Mouse (Mus musculus) cerebellum, postnatal 14 days (tissue): ENCODE results near the gene Kmt2b.

ENCODE experiments used
- DNase-seq, 2 experiments: peaks; one replicate each; pipeline ENCODE4 v3.0.0; 2021; ENCODE audit warnings: mixed read lengths in 2 of 2

Kmt2b gene

DNA sequence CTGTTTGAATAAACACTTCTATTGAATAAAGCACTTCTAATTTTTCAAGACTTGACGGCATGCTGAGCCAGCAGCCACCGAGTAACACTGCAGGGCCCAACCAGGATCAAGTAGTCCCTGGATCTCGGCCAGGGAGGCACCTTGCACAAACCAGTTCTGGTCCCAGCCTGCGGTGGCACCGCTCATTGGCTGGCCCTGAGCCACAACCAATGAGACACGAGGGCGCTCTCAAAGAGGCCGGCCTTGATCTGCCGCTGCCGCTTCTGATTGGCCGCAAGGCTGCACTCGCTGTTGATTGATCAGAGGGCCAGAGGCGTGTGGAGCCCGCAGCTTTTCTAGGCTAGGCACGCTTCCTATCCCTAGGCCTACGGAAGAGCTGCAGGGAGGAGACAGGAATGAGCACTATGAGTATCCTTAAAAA, 11.4 kb upstream of the Kmt2b start:
- DNase-seq: peak; percentile 98

DNA sequence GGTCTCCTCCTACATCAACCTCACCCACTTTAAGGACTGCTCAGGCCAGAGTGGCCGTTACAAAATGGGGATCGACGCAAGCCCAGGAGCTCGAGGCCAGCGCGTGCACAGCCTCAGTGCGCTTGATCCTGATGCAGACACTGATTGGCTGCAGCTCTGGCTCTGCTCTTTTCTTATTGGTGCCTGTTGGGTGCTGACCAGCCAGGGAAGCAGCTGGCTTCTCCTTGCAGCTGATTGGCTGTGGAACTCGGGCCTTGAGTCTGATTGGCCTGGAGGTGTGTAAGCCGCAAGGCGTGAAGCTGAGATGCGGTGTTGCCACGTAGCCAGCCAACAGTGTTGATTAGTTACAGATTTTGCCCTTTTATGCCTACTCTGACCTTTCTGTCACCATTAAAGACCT, 10.3 kb upstream of the Kmt2b start, which contains the start of gene Zbtb32:
TSS of gene Zbtb32 (minus strand) at position 124 of the 400 bp plus-strand sequence.
- DNase-seq: no peak

DNA sequence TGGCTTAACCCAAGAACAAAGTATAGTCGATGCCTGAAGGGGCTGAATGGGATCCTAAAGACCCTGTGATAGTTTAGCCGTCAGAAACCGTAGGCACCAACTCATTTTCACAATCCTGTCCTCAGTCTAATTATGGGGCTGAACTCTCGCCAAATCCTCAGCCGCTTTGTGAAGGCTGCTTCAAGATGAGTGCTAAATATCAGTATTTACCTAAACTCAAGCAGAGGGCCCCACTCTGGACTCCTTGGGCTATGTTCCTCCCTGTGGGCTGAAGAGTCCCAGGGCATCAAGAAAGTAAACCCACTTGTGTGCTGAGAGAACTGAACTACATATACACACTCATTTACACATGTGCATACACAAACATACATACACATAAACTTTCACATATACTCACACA, 8.3 kb upstream of the Kmt2b start:
- DNase-seq: no peak

DNA sequence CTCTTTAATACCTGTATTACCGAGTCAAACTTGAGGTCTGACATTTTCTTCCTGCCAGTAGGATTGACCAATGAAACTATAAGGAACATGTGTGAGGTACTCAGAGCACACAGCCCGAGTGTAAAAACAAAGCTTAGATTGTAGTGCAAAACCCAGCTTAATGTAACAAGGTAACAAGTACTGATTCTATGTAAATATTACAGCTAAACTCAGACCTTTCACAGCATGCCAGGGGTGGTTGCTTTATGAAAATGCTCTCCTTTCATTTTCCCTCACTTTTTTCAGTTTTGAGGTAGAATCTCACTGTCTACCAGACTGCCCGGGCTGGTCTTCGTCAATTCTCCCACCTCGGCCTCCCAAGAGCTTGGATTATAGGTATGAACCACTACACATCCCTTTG, 7.6 kb upstream of the Kmt2b start:
- DNase-seq: no peak

DNA sequence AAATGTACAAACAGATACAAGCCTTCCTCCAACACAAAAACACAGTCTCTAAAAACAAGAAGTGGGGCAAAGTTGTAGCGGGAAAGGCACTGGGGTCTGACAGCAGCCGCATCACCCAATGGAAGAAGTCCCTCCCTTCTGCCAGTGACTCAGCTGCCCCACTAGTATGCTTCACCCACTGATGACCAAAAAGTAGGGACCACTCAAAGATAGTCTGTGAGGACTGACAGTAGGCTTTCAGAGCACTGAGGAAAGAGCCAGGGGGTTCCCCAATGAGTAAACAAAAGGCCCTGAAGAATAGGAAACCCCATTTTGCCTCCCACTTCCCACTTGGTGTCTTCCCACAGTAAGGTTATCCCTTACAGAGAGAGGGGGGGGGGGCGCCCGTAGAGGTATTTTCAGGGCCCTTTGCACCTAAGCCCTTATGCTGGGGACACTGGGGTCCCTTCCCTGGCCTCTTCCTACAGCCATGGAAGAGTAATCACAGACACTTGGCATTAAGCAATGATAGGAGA, 6.0 kb upstream of the Kmt2b start:
- no peak for DNase-seq

DNA sequence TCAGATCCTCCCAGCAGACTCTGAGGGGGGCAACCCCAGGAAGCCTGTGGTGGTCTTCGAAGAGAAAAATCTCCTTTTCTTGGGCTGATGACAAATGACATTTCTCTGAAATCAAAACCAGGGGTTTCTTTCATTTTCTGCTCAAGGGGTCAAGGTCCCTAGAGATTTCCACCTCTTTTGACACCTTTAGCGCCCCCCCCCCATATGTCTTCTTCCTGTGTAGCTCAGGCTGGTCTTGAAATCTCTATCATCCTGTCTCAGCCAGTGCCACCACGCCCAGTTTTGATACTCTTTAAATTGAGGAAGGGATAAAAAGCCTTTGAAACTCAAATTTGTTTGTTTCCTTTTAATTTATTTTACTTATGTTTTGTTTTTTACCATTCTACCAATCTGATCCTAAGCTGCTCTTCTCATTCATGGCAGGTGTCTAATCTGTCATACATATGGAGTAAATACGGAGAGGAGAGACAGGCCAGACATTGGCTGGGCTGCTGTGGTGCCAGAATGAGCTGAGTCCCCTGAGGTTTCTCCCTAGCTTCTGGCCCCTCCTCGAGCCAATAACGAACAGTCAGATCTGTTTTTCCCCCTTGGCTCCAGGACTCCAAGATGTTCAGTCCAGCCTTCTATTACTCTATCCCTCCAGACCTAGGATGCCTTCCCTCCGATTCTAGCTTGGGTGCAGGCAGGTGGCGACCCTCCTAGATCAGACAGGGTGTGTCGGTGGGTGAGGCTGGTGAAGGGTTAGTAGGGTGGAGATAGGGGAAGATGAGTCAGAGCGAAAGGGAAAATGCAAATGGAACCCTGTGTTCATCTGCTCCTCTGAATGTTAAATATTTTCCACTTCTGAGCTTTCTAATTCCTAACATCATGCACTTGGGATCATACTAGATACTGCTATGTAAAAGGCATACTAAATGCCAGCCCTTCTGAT, 5.3 kb upstream of the Kmt2b start:
- DNase-seq: peak in 1 of 2 experiments; percentile 4

DNA sequence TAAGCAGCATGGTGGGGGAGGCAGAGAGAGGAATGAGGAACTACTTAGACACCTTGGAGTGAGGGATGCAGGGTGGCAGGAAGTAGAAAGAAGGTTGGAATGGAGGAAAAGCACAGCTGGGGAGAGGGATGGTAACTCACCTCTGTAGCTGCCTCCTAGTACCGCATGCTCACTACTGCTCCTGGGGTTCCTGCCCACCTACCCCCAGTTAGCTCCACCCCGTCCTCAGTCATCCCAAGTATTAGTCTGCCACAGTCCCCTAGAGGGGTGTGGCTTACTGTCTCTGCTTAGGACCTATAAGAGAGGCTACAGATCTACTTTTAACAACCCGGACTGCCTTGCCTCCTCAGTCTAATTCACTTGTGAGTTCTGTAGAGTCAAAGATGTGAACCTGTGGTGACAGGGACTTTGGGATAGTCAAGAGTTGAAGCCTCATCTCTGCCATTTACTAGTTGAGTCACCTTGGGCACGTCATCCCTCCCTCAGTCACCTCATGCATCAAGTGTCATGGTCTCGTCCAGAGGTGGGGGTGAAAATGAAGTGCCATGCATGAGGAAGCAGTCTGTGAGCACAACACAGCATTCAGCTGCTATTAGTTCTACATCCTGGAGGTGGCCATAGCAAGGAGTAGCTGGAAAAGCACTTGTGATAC, 4.4 kb upstream of the Kmt2b start:
- DNase-seq: no peak

DNA sequence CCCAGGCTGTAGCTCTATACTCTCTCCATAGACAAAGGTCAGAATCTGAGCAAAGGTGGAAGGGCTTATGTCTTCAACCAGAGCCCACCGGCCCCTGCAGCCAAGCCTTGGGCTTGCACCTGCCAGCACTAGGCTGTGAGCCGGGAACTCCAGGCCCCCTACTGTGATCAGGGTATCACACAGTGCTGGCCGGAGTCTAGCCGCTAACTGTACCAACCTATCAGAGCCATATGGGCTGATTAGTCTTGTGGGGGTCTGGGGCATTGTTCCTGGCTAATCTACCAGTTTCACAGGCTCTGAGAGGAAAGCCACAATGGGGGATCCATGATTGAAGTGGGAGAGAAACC, 3.1 kb upstream of the Kmt2b start:
- no peak for DNase-seq

DNA sequence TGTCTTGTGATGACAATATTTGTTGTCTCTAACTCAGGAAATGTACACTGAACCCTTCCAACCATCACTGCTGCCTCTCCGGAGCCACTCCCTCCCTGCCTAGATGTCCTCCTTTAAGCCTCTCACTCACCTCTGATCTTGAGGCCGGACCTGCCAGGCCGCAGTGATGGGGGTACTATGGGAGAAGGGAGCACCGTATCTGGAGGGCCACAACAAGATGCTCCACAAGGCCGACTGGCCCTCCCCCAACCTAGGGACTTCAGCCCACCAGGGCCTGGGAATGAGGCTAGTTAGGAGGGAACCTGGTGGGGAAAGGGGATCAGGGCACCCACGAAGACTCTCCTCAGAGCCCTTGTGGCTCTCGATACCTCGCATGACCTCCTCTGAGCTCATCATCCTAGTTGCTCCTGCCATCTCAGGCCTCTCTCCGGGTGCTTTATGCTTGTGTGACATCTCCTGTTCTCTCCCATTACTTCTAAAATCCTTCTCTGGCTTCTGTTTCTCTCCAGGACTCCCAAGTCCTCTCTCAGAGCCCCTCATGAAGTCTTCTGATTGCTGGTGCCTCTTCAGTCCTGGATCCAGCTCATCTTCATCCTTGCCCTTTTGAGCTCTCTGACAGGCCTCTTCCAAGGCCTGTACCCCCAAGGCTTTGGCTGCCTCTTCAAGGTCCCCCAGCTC, 2.5 kb upstream of the Kmt2b start:
- DNase-seq: no peak

DNA sequence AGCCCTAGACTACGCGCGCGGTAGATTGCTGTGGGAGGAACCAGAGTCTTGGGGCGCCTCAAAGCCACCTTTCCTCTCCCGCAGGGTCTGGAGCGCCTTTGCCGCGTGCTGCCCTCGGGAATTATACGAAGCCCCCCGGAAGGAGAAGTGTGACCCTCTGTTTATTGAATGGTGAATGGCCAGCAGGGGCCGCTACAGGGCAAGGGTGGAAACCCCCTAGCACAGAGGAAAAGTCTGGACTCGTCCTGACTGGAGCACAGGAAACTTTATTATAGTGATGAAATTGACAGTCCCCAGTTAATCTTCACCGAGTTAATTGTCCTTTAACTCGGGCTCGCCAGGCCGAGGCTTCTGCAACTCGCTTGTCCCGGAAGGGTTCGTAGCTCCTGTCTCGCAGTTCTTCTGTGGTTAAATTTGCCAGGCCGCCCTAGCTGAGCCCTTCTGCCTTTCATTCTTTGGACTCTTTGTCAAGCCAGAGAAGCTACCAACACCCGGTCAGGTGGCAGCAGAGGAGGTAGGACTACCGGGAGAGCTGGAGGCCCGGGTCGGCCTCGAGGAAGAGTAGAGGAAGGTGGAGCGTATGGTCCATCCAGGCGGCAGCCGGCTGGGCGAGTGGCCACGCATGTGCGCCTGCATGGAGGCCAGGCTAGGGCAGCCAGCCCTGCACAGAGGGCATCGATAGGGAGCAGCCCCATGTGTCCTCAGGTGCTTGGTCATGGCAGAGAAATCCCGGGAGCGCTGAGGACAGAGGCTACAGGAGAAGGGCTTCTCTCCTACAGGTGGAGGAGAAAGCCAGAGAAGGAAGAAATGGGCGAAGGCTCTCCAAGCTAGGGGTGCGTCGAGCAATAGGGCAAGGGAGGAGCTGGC, 1.1 kb upstream of the Kmt2b start:
- DNase-seq: peak; percentile 92 to 96

DNA sequence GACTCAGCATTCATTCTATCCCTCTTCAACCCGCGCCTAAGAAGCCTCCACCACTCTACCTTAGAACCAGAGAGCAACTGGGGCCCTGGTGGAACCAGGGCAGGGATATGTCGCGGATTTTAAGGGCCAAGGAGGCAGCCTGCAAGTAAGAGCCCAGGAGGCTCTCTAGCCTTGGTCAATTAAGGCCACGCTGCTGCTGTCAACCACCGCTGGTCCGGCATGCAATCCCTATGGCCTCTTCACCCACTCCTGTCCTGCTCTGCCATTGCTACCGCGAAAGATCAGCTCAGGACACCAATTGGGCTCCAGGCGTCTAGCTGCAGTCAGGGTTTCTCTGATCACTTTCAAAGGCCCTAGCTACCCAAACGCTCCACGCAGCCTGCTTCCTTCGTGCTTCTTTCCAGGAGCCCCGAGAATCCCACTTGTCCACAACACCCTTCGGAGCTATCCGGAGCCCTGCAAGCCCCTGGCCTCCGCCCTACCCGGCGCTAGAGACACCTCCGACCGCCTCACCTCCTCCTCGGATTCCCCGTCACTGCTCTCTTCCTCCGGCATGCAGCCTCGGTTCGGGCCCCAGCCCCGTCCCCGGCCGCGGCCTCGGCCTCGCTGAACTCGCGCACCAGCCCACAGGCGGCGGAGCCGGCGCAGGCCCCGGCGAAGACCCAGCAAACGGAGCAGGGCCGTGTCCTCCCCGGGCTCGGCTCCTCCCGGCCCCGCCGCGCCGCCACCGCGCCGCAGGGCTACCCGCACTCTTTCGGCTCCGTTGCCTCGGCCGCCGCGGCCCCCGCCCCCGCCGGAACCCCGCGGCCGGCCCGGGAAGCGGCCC, 471 bp downstream of the Kmt2b start:
- peak; percentile 67 to 74 for DNase-seq

DNA sequence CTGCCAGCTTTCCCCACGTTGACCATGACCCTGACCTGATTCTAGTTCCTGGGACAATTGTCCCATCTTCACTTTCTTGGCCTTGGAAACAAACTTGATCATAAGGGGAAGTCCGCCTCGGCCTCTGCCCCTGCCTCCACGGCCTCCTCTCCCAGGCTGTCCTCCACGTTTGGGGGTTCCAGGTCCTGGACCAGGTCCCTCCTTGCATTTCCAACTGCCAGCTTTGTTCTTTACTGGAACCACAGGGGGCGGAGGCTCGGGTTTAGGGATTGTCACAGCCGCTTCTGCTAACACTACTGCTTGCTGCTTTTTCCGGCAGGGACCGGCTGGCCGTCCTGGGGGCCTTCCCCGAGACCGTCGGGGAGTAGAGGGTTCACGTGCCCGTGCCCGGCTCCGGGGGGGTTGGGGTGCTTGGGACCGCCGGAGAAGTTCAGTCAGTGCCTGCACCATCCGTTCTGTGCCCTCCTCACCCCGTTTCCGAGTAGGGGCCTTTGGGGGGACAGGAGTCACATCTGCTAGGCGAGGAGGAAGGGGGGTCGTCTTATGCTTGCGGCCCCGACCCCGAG, 2.0 kb downstream of the Kmt2b start:
- peak in 1 of 2 experiments; percentile 40 for DNase-seq

DNA sequence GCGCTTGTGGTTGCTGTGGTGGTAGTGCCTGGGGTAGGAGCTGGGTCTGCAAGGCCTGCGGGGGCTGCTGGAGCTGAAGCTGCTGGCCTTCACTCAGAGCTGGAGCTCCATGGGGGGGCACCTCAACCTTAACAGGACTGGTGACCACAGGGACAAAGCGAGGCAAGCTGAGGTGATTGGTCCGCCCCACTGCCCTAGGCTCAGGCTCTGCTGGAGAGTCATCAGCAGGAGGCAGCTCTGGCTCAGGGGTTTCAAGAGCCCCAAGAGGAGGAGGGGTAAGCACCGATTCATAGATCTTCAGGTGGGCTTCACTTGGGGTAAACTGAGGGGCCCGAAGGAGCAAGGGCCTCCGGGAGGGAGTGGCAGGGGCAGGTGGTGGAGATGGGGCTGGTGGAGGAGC, 3.4 kb downstream of the Kmt2b start:
- no peak for DNase-seq

DNA sequence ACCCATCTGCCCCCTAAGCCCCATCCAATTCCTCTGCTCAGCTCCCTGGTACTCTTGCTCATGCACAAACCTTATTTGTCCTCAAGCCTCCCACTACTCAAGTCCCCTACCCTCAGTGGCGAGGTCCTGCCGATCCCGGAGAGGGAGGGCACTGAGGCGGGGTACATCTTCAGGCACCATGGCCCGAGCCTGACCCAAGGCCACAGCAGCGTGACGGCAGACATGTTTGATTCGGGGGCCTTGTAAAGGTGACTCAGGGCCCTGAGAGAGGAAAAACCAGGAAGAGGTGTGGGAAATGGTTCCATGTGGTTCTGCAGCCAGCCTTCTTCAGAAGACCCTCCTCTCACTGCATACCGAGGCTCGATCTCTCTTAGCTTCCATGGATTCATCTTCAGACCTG, 4.2 kb downstream of the Kmt2b start:
- DNase-seq: no peak

DNA sequence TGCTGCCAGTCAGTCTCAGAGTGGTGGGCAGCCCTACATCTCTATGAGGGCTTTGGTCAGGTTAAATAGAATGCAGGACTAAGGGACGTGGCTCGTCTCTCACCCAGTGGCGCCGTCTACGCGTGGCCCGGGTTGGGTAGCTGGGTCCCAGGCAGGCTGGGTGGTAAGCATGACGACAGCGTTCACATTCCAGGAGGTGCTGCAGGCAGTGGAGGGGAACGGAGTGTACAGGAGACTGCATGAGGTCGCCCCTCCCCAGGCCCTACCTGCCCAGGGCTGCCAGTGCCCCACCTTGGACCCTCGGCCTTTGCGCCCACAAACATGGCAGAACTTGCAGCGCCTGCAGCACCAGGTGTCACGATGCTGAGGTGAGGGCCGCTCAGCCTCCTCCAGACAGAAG, 7.0 kb downstream of the Kmt2b start:
- peak in 1 of 2 experiments; percentile 10 for DNase-seq

DNA sequence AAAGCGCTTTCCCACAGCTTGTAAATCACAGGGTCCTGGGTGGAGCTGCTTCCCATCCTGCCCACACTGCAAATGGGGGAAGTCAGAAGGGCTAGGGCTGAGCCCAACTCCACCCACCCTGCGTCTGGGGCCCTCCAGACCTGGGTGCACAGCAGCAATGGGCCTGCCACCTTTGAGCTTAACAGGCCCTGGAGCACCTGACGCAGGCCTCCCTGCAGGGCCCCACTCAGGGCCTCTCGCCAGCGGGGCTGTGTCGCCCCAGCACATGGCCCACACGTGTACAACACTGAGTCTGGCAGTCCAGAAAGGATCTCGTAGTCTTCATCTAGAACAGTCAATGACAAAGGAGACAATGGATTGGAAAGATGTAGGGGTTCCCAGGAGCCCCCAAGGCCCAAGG, 8.6 kb downstream of the Kmt2b start:
- DNase-seq: no peak

DNA sequence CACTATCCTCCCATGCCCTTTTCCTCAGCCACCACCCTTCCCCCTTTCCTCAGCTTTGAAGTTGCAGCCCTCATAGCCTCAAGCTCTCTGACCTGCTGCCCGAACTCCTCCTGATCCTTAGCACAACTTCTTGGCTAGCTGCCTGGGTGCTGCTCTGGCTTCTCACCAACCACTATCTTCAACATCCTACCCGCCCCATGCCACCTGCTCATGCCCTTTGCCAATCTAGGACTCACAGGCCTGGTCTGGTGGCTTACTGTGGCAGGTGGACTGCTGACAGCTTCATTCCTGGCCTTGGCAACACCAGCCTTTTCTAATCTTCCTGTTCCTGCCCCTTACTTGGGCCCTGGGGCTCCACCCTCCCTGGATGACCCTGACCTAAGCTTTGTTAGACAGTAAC, 15.6 kb downstream of the Kmt2b start:
- DNase-seq: peak; percentile 86 to 90

DNA sequence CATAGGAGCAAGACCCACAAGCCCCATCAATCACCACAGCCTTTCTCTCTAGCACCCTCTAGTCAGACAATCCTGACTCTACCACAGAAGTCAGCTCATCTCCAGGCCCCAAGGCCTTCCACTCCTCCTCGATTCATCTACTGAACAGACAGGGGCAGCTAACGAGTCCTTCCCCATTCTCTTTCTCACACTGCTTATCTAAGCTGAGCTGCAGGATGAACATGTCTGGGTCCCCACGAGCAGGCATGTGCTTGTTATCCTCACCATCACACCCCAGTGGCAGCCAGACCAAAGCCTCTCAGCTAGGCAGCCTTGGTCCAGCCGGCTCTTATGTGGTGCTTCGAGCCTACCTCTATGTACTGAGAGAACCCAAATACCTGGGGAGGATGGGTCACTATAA, 16.1 kb downstream of the Kmt2b start:
- DNase-seq: no peak

DNA sequence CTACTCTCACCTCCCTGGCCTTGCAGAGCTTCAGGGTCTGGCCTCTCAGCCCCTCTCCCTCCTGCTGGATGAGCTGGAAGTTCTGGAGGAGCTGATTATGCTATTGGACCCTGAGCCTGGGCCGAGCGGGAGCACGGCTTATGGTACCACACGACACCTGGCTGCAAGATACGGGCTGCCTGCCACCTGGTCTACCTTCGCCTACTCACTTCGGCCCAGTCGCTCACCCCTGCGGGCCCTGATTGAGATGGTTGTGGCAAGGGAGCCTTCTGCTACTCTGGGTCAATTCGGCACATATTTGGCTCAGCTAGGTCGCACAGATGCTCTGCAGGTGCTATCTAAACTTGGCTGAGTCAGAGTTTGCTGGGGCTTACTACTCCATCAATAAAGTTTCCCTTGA, 21.0 kb downstream of the Kmt2b start:
- DNase-seq: no peak

DNA sequence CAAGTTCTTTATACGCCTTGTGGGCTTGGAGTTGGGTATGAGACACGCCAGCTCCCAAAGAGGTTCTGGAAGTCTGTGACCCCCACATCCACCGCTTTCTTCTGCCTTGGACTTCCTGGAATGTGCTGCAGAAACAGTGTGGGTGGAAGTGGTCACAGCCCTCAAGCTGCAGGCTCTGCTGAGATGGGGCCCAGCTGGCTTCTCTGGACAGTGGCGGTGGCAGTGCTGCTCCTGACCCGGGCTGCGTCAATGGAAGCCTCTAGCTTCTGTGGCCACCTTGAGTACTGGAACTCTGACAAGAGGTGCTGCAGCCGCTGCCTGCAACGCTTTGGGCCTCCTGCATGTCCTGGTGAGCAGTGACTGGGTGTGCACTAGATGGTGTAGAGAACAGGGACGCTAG, 22.5 kb downstream of the Kmt2b start:
- DNase-seq: no peak

DNA sequence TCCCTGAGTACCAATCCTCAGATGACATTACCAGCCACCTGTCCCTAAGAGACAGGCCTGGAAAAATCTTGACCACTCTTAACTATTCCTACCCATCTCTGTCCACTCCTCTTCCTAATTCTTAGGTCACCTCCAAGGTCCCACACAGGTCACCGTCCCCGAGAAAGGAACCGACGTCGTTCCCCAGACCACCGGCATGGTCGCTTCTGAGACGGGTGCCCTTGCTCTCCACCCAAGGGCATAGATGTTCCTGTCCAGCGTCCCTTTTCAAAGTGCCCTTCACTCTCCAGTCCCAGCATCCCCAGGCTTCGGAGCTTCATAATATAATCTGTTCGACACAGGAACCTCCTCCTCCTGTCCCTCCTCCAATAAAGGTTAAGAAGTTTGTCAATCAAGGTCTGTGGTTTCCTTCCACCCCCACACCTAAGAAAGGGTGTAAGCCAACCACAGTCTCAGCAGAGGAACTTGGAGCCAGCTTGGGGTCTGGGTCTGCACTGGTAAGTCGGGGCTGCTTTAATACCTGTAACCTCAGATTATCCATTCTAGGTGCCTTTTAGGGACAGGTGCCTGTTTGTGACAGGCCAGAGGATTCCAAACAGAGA, 23.5 kb downstream of the Kmt2b start, which contains the start of gene Igflr1:
TSS of gene Igflr1 (plus strand) at position 458 of the 602 bp plus-strand sequence.
- DNase-seq: no peak
